Mouse (Mus musculus): Measurements from ENCODE around the gene Tbl3.
"Not testable (repeated sequence)": the region's sequence is repeated elsewhere in the genome, so short reads cannot be mapped to it uniquely, and the experiment has no call there.

Gene Tbl3

GRCm38 (mm10) chr17:24696011-24696697 lies 11.3 kb downstream of the Tbl3 start, which contains the start of the genes Gfer and Noxo1:
Gene Gfer, minus strand, starts transcription at chr17:24696156.
Gene Noxo1, plus strand, starts transcription at chr17:24696234.
- DNase-seq (ENCODE audit: low read depth) = peak; percentile 72

DNA sequence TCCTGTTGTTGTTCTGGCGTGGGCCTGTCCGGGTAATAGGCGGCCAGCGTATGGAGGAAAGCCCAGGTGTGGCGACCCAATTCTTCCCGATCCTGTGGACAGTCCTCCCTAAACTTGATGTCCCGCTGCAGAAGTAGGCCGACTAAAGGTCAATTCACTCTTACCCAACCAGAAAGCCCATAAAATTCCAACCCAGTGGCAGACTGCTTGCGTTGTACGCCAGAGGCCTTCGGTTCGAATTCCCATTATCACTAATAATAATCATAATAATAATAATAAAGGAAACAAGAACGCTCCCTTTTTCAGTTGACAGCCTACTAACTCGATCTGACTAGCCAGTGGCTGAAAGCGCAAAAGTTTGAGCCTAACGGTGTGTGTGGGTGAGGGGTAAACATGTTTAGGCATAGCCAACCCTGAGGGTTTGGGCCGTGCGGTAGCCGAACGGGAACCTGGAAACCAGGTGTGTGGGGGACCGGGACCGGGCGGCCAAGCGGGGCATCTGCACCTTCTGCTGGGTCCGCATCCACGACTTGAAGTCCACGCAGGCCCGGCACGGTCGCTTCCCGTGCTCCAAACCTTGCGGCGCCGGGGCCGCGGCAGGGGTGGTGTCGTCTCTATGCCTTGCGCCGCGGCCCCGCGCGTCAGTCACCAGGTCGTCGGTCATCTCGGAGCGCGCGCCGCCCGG lies 12.0 kb downstream of the Tbl3 start:
- DNase-seq (ENCODE audit: low read depth) = no peak

- DNase-seq (ENCODE audit: low read depth) = no peak
Measured at GRCm38 (mm10) chr17:24692385-24692784, 15.1 kb downstream of the Tbl3 start.

- DNase-seq (ENCODE audit: low read depth) = no peak
Measured at GRCm38 (mm10) chr17:24689251-24690081, 18.0 kb downstream of the Tbl3 start, which contains the start of gene Syngr3. Gene Syngr3, minus strand, starts transcription at chr17:24689955.

DNA sequence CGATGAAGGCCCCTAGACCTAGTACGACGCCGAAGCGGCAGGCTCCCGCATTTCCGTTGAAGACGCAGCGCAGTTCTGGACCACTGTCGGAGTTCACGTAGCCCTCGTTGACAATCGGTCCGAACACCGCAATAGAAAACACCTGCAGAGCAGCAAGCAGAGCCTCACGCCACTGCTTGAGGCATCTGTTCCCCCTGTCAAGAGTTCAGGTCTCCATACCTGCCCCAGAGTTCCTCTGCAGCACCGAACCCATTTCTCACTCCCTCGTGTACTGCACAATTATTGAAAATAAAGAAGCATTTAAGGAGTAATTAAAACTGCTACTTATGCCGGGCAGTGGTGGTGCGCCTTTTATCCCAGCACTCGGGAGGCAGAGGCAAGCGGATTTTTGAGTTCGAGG lies 19.9 kb downstream of the Tbl3 start:
- no peak for DNase-seq (ENCODE audit: low read depth)

DNA sequence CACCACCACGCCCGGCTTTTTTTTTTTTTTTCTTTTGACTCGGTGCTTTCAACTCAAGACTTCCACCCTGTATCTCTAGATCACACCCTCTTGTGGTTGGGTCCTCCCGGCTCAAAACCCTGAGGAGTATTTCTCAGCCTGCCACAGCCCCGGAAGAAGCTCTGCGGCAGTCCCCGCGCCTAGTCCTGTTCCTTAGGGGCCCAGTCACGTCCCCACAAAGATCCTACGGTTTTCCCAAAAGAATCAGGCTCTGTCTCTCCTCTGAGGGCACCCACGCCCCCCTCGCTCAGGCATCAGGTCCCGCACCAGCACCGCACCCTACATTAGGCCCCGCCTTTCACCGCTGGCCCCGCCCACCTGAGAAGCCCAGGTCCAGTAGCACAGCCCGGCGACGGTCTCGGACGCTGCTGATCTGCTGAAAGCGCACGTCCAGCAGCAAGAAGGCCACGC lies 20.3 kb downstream of the Tbl3 start:
- no peak for DNase-seq (ENCODE audit: low read depth)

- no peak for DNase-seq (ENCODE audit: low read depth)
Measured at GRCm38 (mm10) chr17:24686514-24686913, 20.9 kb downstream of the Tbl3 start.

DNA sequence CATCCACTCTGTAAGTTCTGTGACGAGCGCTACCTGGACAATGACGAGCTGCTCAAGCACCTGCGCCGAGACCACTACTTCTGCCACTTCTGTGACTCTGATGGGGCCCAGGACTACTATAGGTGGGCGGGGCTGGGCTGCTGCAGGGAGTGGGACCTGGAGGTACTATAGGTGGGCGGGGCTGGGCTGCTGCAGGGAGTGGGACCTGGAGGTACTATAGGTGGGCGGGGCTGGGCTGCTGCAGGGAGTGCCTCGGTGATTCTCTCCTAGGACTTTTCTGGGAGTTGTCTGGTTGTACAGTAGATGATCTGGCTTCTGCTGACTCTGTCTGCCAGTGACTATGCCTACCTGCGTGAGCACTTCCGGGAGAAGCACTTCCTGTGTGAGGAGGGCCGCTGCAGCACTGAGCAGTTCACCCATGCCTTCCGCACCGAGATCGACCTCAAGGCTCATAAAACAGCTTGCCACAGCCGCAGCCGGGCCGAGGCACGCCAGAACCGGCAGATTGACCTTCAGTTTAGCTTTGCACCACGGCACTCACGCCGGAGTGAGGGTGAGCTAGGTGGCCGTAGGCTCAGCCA lies 29.9 kb downstream of the Tbl3 start:
- no peak for DNase-seq (ENCODE audit: low read depth)

- DNase-seq (ENCODE audit: low read depth) = no peak
Measured at GRCm38 (mm10) chr17:24676877-24677276, 30.6 kb downstream of the Tbl3 start.

GRCm38 (mm10) chr17:24676187-24676586 lies 31.3 kb downstream of the Tbl3 start:
- DNase-seq (ENCODE audit: low read depth) = peak; percentile 75

DNA sequence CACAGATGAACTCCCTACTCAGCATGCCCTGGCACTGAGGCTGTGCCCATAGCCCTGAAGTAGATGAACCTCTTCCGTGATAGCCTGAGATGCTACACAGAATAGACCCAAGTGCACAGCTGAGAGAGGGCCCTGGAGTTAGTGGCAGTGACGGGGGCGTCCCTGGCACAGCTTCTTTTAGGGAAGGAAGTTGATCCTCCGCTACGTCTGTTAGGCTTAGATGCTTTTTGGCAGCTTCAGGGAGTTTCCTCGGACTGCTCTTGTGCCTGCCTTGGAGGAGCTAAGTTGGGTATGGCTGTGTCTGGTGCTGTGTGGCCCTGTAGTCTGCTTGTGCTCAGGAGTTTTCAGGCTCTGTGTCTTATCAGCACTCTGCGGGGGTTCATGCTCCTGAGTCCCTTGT lies 33.2 kb downstream of the Tbl3 start:
- no peak for DNase-seq (ENCODE audit: low read depth)

GRCm38 (mm10) chr17:24672141-24672540 lies 35.3 kb downstream of the Tbl3 start:
- DNase-seq (ENCODE audit: low read depth) = no peak

GRCm38 (mm10) chr17:24671346-24671745 lies 36.1 kb downstream of the Tbl3 start:
- DNase-seq (ENCODE audit: low read depth) = no peak

GRCm38 (mm10) chr17:24670246-24670844 lies 37.1 kb downstream of the Tbl3 start:
- no peak for DNase-seq (ENCODE audit: low read depth)

GRCm38 (mm10) chr17:24669545-24670245 lies 37.8 kb downstream of the Tbl3 start, which contains the start of gene Zfp598:
Gene Zfp598, plus strand, starts transcription at chr17:24669687.
- peak; percentile 78 for DNase-seq (ENCODE audit: low read depth)

DNA sequence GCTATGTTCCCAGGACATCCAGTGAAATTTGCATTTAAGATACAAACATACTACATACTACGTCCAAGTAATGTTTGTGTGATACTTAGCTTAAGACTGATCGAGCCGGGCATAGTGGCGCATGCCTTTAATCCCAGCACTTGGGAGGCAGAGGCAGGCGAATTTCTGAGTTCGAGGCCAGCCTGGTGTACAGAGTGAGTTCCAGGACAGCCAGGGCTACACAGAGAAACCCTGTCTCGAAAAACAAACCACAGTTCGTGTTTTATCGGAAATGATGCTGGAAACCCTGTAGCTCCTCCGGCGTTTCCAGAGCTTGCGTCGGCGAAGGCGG lies 38.3 kb downstream of the Tbl3 start:
- DNase-seq (ENCODE audit: low read depth) = not testable (repeated sequence)

- no peak for DNase-seq (ENCODE audit: low read depth)
Measured at GRCm38 (mm10) chr17:24667416-24667815, 40.0 kb downstream of the Tbl3 start.

DNA sequence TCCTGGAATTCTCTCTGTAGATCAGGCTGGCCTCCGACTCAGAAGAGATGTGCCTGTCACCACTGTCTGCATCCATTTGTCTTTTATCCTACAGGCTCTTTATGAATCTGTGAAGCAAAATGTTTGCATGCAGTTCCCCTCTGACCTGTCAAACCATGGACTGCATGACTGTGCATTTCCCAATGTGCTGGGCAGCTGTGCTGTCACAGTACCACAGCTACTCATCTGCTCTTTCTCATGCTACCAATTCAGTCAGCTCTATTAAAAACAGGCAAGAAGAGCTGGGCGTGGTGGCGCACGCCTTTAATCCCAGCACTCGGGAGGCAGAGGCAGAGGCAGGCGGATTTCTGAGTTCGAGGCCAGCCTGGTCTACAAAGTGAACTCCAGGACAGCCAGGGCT lies 40.4 kb downstream of the Tbl3 start:
- not testable (repeated sequence) for DNase-seq (ENCODE audit: low read depth)

DNA sequence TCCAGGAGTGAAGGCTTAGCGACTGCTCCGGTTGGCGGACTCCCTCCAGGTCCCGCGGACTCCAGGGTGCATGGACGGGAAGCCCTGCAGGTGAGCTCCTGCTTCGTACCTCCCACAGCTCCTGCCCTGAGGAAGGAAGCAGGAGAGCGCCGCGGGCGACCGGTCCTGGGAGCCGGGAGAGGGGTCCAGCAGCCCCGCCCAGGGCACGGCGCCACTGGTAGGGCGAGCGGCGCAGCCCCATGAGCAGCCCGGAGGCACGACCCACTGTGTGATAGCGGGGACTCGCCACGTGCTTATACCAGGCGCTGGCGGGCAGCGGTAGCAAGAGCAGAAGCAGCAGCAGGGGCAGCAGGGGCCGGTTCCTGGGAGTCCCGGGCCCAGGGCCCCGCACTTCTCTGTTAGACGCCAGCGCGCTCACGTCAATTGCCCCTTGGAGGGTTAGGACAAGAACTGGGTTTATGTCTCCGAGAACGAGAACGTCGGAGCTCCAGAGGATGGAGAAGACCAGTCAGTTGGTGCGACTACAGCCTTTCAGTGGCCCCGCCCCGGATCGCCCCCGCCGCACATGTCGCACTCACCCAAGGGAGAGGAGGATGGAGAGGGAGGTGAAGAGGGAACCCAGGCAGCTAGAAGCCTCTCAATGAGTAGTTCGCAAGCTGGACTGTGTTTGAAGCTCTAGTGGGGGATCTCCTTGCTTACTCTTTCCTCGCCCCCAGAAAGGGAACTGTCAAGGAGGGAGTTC lies 49.3 kb downstream of the Tbl3 start, which contains the start of gene Npw:
Gene Npw (minus strand): TSS at position 441 of the 742 bp plus-strand sequence.
- no peak for DNase-seq (ENCODE audit: low read depth)

DNA sequence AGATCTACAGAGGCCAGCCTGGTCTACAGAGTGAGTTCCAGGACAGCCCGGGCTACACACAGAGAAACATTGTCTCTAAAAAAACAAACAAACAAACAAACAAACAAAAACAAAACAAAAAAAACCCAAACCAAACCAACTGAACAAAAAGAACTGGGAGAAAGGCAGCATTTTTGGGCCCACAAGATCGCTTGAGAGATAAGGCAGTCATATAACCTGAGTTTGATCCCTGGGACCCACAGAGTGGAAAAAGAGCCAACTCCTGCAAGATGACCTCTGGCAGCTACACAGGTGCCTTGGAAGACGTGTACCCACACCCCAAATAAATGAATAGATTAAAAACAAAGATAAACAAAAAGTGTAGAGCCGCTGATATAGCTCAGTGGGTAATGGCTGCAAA lies 52.5 kb downstream of the Tbl3 start:
- no peak for DNase-seq (ENCODE audit: low read depth)
